Mouse (Mus musculus): ENCODE data around the gene Slc16a2. TPM values are rescaled to one million over a fixed set of nuclear protein-coding genes. Genes with fewer than 3 reads are reported as not detected.
"Not testable (repeated sequence)": the region's sequence is repeated elsewhere in the genome, so short reads cannot be mapped to it uniquely, and the experiment has no call there.

Slc16a2 gene
- total RNA-seq, 1 experiment from 2014 or later, result 0.29 TPM

GRCm38 (mm10) chrX:103674674-103675073 lies 147.1 kb downstream of the Slc16a2 start:
- ATAC-seq (replicated peaks; ENCODE audit: insufficient number of reproducible peaks, low FRiP score, low TSS enrichment, poor library complexity, severe bottlenecking), result no peak

- ATAC-seq (replicated peaks; ENCODE audit: insufficient number of reproducible peaks, low FRiP score, low TSS enrichment, poor library complexity, severe bottlenecking), result no peak
Measured at GRCm38 (mm10) chrX:103673761-103674160, 148.0 kb downstream of the Slc16a2 start.

GRCm38 (mm10) chrX:103670245-103670644 lies 151.5 kb downstream of the Slc16a2 start:
- ATAC-seq (replicated peaks; ENCODE audit: insufficient number of reproducible peaks, low FRiP score, low TSS enrichment, poor library complexity, severe bottlenecking), result no peak

GRCm38 (mm10) chrX:103664445-103664844 lies 157.3 kb downstream of the Slc16a2 start:
- ATAC-seq (replicated peaks; ENCODE audit: insufficient number of reproducible peaks, low FRiP score, low TSS enrichment, poor library complexity, severe bottlenecking), result not testable (repeated sequence)

- no peak for ATAC-seq (replicated peaks; ENCODE audit: insufficient number of reproducible peaks, low FRiP score, low TSS enrichment, poor library complexity, severe bottlenecking)
Measured at GRCm38 (mm10) chrX:103658985-103659384, 162.8 kb downstream of the Slc16a2 start.

GRCm38 (mm10) chrX:103653021-103653420 lies 168.8 kb downstream of the Slc16a2 start:
- no peak for ATAC-seq (replicated peaks; ENCODE audit: insufficient number of reproducible peaks, low FRiP score, low TSS enrichment, poor library complexity, severe bottlenecking)

- ATAC-seq (replicated peaks; ENCODE audit: insufficient number of reproducible peaks, low FRiP score, low TSS enrichment, poor library complexity, severe bottlenecking), result no peak
Measured at GRCm38 (mm10) chrX:103652048-103652447, 169.7 kb downstream of the Slc16a2 start.

Other genes starting within 250 kb of the Slc16a2 start
- gene Zcchc13, start 191.4 kb downstream of the Slc16a2 start, total RNA-seq (2017), result 1.2 TPM in 1 of 3 replicates, not detected in the others
- gene Rlim, start 159.3 kb upstream of the Slc16a2 start, total RNA-seq (2017), result 149 to 178 TPM (median 150 TPM) in 3 replicates

Data from monocyte, adult 5-6 weeks (primary cell).